Mouse (Mus musculus) frontal cortex, postnatal 25 days (tissue): ENCODE results near the gene Inpp4b.

Experiments used
- DNase-seq, 2 experiments: peaks; one replicate each; pipeline ENCODE4 v3.0.0; 2022; ENCODE audit warnings: low spot score in 2 of 2

Inpp4b gene

GRCm38 (mm10) chr8:81707436-81707835, 365.1 kb downstream of the Inpp4b start:
- DNase-seq: no peak

GRCm38 (mm10) chr8:81731332-81731731, 389.0 kb downstream of the Inpp4b start:
- no peak for DNase-seq

GRCm38 (mm10) chr8:81735655-81736054, 393.3 kb downstream of the Inpp4b start:
- DNase-seq: no peak

GRCm38 (mm10) chr8:81736103-81736502, 393.7 kb downstream of the Inpp4b start:
- no peak for DNase-seq

- DNase-seq: no peak
Observed at GRCm38 (mm10) chr8:81742588-81742987, 400.2 kb downstream of the Inpp4b start.

GRCm38 (mm10) chr8:81743040-81743439, 400.7 kb downstream of the Inpp4b start:
- DNase-seq: no peak

- DNase-seq: no peak
Observed at GRCm38 (mm10) chr8:81745439-81745838, 403.1 kb downstream of the Inpp4b start.

- DNase-seq: no peak
Observed at GRCm38 (mm10) chr8:81751159-81751558, 408.8 kb downstream of the Inpp4b start.

GRCm38 (mm10) chr8:81756663-81757062, 414.3 kb downstream of the Inpp4b start:
- DNase-seq: no peak

- no peak for DNase-seq
Observed at GRCm38 (mm10) chr8:81757580-81758144, 415.3 kb downstream of the Inpp4b start.

- DNase-seq: no peak
Observed at GRCm38 (mm10) chr8:81761466-81761865, 419.1 kb downstream of the Inpp4b start.

GRCm38 (mm10) chr8:81766033-81766432, 423.7 kb downstream of the Inpp4b start:
- no peak for DNase-seq

GRCm38 (mm10) chr8:81767411-81768312, 425.3 kb downstream of the Inpp4b start:
- DNase-seq: no peak

- no peak for DNase-seq
Observed at GRCm38 (mm10) chr8:81768313-81768675, 425.9 kb downstream of the Inpp4b start.

- no peak for DNase-seq
Observed at GRCm38 (mm10) chr8:81768731-81769445, 426.5 kb downstream of the Inpp4b start.

- DNase-seq: no peak
Observed at GRCm38 (mm10) chr8:81770603-81771276, 428.4 kb downstream of the Inpp4b start.

GRCm38 (mm10) chr8:81772855-81773254, 430.5 kb downstream of the Inpp4b start:
- DNase-seq: no peak

- no peak for DNase-seq
Observed at GRCm38 (mm10) chr8:81773305-81773965, 431.1 kb downstream of the Inpp4b start.

- DNase-seq: no peak
Observed at GRCm38 (mm10) chr8:81774010-81774409, 431.7 kb downstream of the Inpp4b start.

GRCm38 (mm10) chr8:81774454-81774853, 432.1 kb downstream of the Inpp4b start:
- DNase-seq: no peak

GRCm38 (mm10) chr8:81776516-81777237, 434.3 kb downstream of the Inpp4b start:
- DNase-seq: no peak
